Mouse (Mus musculus): ENCODE data around the gene Pla2g10. TPM values are rescaled to one million over a fixed set of nuclear protein-coding genes. Genes with fewer than 3 reads are reported as not detected.
"Not testable (repeated sequence)": the region's sequence is repeated elsewhere in the genome, so short reads cannot be mapped to it uniquely, and the experiment has no call there.

Gene Pla2g10
- not detected for polyA plus RNA-seq (2017; shearing (Covaris generic))

- no peak for ATAC-seq
Measured at GRCm38 (mm10) chr16:13730285-13731255, at the start of gene Pla2g10. Gene Pla2g10 (minus strand): TSS chr16:13730983.

GRCm38 (mm10) chr16:13774651-13775050 is 43.9 kb upstream of the Pla2g10 start:
- ATAC-seq, result not testable (repeated sequence)

GRCm38 (mm10) chr16:13774011-13774410 is 43.2 kb upstream of the Pla2g10 start:
- not testable (repeated sequence) for ATAC-seq

- ATAC-seq, result not testable (repeated sequence)
Measured at GRCm38 (mm10) chr16:13772051-13772450, 41.3 kb upstream of the Pla2g10 start.

GRCm38 (mm10) chr16:13771603-13772002 is 40.8 kb upstream of the Pla2g10 start:
- not testable (repeated sequence) for ATAC-seq

GRCm38 (mm10) chr16:13766367-13766766 is 35.6 kb upstream of the Pla2g10 start:
- no peak for ATAC-seq

GRCm38 (mm10) chr16:13764519-13764918 is 33.7 kb upstream of the Pla2g10 start:
- ATAC-seq, result no peak

- ATAC-seq, result not testable (repeated sequence)
Measured at GRCm38 (mm10) chr16:13762807-13763206, 32.0 kb upstream of the Pla2g10 start.

- ATAC-seq, result no peak
Measured at GRCm38 (mm10) chr16:13757823-13758222, 27.0 kb upstream of the Pla2g10 start.

GRCm38 (mm10) chr16:13754400-13755190 is 23.8 kb upstream of the Pla2g10 start:
- peak; percentile 99 for ATAC-seq

- ATAC-seq, result no peak
Measured at GRCm38 (mm10) chr16:13753986-13754385, 23.2 kb upstream of the Pla2g10 start.

- ATAC-seq, result no peak
Measured at GRCm38 (mm10) chr16:13750626-13751025, 19.8 kb upstream of the Pla2g10 start.

GRCm38 (mm10) chr16:13749981-13750380 is 19.2 kb upstream of the Pla2g10 start:
- no peak for ATAC-seq

- ATAC-seq, result no peak
Measured at GRCm38 (mm10) chr16:13749306-13749705, 18.5 kb upstream of the Pla2g10 start.

- not testable (repeated sequence) for ATAC-seq
Measured at GRCm38 (mm10) chr16:13748813-13749212, 18.0 kb upstream of the Pla2g10 start.

GRCm38 (mm10) chr16:13748124-13748523 is 17.3 kb upstream of the Pla2g10 start:
- ATAC-seq, result no peak

GRCm38 (mm10) chr16:13747708-13748107 is 16.9 kb upstream of the Pla2g10 start:
- no peak for ATAC-seq

GRCm38 (mm10) chr16:13740844-13741243 is 10.1 kb upstream of the Pla2g10 start:
- ATAC-seq, result no peak

- ATAC-seq, result not testable (repeated sequence)
Measured at GRCm38 (mm10) chr16:13739044-13739443, 8.3 kb upstream of the Pla2g10 start.

GRCm38 (mm10) chr16:13735977-13736376 is 5.2 kb upstream of the Pla2g10 start:
- no peak for ATAC-seq

- ATAC-seq, result no peak
Measured at GRCm38 (mm10) chr16:13733518-13734137, 2.8 kb upstream of the Pla2g10 start.

- no peak for ATAC-seq
Measured at GRCm38 (mm10) chr16:13732786-13733185, 2.0 kb upstream of the Pla2g10 start.

- no peak for ATAC-seq
Measured at GRCm38 (mm10) chr16:13729428-13729827, 1.4 kb downstream of the Pla2g10 start.

Measured in activated CD4-positive, CD25-positive, alpha-beta regulatory T cell, adult 4 months (primary cell).